Mouse (Mus musculus) neutrophil, adult 65 days (primary cell): ENCODE results near the gene Rtf1. TPM values are rescaled to one million over a fixed set of nuclear protein-coding genes. Genes with fewer than 3 reads are reported as not detected.

Experiments
- total RNA-seq: library from RNA; stranded (reverse); gene quantifications from 2 replicates; pipeline ENCODE4 v1.2.4, GENCODE M21; 2023

The Rtf1 gene
- total RNA-seq: 39.4 and 56.0 TPM in 2 replicates

DNA sequence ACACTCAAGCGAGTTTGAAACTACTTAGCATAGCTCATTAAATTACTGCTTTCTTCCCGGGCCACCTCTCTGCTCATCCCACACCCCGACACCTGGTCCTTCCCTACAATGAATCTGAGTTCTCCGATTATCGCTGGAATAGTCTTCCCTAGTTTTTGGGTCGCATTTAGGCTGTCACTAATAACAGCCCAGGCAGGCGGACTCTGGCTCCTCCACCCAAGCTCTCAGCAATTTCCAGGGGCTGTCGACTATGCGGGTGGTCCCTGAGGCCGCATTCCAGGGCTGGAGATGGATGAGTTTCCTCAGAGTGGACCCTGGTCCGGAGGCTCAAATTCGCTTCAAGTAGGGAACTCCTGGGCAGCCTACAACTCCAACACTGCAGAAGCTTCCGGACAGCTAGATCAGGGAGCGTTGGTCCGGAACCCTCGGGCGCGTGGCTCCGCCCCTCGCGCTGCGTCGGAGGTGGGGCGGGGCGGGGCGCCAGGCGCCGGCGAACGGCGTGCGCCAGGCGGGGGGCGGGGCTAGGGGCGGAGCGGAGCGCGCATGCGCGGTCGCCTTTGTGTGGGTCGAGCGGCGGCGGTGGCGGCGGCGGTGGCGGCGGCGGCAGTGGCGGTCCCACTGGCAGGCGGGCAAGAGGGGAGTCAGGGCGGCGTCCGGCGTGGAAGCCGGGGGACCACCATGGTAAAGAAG, at the start of gene Rtf1:
Rtf1 (plus strand) TSS at position 544 of the 690 bp plus-strand sequence.

DNA sequence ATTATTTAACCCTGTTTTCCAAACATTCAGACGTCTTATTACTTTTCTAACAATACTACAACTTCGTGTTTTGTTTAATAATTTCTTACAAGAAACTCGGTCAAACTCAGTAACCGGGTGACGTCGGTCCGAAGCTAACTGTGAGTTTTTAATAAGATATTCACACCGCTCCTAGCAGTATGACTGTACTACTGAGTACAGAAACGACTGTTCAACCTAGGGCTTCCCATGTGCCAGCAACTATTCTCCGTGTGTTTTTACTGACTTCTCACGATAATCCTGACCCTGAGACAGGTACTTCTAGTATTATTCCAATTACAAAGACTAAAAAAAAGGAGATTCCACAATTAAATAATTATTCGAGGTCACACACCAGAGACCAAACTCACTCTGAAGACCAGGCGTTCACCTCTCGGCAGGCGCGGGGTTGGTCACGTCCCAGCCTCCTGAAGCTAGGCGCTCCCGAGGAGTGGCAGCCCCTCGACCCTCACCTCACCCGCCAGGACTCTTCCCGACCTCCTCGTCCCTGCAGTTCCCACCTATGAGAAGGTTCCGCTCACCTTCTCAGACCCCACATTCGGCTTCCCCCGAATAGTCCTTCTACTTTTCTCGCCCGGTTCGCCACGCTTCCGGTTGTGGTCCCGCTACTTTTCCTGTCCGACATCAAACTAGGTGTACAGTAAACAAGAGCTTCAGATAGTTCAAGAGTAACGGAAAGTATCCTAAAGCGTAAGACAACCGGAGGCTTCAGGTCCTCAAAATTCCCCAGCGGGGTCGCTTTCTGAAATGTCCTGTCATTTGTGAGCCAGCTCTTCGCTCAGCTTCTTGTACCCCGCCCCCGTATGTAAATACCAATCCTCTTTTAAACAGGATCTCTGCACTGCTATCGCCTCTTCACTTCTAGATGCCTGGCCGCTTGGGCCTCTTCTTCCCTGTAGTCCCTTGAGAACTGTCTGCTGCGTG, 12.4 kb upstream of the Rtf1 start, which contains the start of gene Ndufaf1:
Ndufaf1 (minus strand) TSS at position 608 of the 963 bp plus-strand sequence.

DNA sequence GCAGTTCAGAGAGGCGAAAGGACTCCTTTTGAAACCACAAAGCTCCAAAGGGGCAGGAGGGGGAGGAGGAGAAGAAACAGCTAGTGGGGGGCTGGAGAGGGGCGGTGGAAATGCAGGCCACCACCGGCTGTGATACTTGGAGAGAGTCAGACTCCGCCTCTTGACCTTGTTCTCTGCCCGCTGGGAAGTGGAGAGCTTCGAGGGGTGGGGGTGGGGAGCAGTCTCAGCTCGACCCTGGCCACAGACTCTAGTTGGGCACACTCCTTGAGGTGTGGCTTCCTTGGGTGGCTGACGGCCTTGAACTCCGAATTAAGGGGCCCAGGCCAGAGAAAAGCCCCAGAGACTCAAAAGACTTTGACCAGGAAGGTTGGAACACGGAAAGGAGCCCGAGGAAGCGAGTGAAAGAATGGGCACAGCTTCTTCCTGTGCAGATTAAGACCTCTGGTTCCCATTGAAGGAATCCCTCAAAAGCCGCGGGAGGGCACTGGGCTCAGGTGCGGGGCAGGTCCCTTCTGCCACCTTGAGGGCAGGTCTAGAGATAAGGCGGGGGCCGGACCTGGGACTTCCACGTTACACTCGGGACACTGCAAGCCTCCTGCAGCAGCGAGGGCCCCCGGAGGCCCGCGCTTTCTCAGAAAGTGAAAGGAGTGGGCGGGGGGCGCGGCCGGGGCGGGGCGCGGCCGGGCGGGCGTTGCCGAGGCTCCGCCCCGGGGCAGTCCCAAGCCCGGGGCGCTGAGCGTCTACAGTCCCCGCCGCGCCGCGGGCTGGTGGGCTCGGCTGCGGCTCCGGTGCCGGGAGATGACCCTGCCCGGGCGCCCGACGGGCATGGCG, 66.9 kb downstream of the Rtf1 start, which contains the start of gene Itpka:
Itpka (plus strand) TSS at position 757 of the 831 bp plus-strand sequence.

DNA sequence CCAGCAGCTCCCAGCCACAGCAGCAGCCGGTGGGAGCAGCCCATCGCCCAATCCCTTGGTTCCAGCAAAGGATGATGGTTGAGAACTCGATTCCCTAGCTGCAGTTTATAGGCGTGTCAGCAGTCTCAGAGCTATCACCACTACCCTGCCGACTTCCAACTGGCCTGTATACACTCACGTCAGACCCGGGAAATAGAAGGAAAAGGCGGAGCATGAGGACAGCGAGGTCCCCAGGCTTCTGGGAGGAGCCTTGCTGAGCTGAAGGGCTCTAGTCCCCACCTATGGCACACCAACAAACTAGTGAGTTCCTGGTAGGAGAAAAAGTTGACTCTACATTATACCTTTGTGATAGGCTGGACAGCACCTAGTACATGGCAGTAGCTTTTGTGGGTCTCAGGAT, 85.4 kb downstream of the Rtf1 start, which contains the start of gene Ltk:
Ltk (minus strand) TSS at position 181 of the 400 bp plus-strand sequence.

Other genes starting within 250 kb of the Rtf1 start
- 15.6 and 20.9 TPM in 2 replicates for gene Ino80, start 197.4 kb upstream of the Rtf1 start, total RNA-seq
- 0.38 and 0.64 TPM in 2 replicates for gene Exd1, start 127.4 kb upstream of the Rtf1 start, total RNA-seq
- 216 and 286 TPM in 2 replicates for gene Chp1, start 127.4 kb upstream of the Rtf1 start, total RNA-seq
- 26.3 and 30.9 TPM in 2 replicates for gene Nusap1, start 56.8 kb upstream of the Rtf1 start, total RNA-seq
- 4.9 and 5.5 TPM in 2 replicates for gene Oip5, start 56.6 kb upstream of the Rtf1 start, total RNA-seq
- 7.2 and 8.2 TPM in 2 replicates for gene Ndufaf1, start 12.2 kb upstream of the Rtf1 start, total RNA-seq
- gene Itpka, start 67.3 kb downstream of the Rtf1 start, total RNA-seq: 0.35 TPM in 1 of 2 replicates, not detected in the other
- gene Ltk, start 85.4 kb downstream of the Rtf1 start, total RNA-seq: 0.39 TPM in 1 of 2 replicates, not detected in the other
- gene Rpap1, start 112.5 kb downstream of the Rtf1 start, total RNA-seq: 7.1 and 7.9 TPM in 2 replicates
- gene Tyro3, start 122.7 kb downstream of the Rtf1 start, total RNA-seq: not detected in 2 replicates
- gene Mga, start 222.2 kb downstream of the Rtf1 start, total RNA-seq: 32.5 and 46.9 TPM in 2 replicates